10 mouse cellular contexts compared by ENCODE assay signal in genomic region chrY:90743811-90744220, GRCm38 (mm10). TPM values are rescaled to one million over a fixed set of nuclear protein-coding genes. Genes with fewer than 3 reads are reported as not detected.
DNase-seq lines count a peak whose midpoint lies in the region; ATAC-seq lines count a peak whose summit lies in the region.
"Had no signal": no experiment of that assay in that cellular context is flagged by ENCODE, and none has a peak within 500 bp of the region (broad histone marks: within the 10 kb centered on the region; RNA-seq: fewer than 3 reads in every experiment).

No protein-coding gene starts in this region.

- no peaks in the 10 kb centered on the region for H3K4me1 ChIP-seq in kidney, embryonic 14.5 days (ENCODE audit: control insufficient read depth, insufficient read depth, low read length)

- peak; percentile 47 for DNase-seq in cerebellum, adult 11-12 months
- peak; percentile 5 for DNase-seq in kidney, postnatal 10 days
- peak; percentile 26 for DNase-seq in right cerebral cortex, postnatal 25 days
- no peak for DNase-seq in right cerebral cortex, adult 18-20 months
- DNase-seq in neural tube, embryonic 10.5 days (ENCODE audit: extremely low spot score, low spot score) = peak; percentile 21
- DNase-seq in kidney, postnatal 36 days = no peak

- peaks cover 35% of the 10 kb centered on the region for H3K36me3 ChIP-seq in kidney, embryonic 14.5 days (ENCODE audit: control insufficient read depth, insufficient read depth, low read length)

- H3K4me3 ChIP-seq in kidney, embryonic 14.5 days (ENCODE audit: low read length) = no peak overlapping the region

- H3K4me2 ChIP-seq in kidney, embryonic 14.5 days (replicated peaks; ENCODE audit: low read depth, low read length) = no peak overlapping the region

- no peak for ATAC-seq in cerebellum, adult (ENCODE audit: insufficient number of reproducible peaks, low FRiP score, low TSS enrichment)
- no peak for ATAC-seq in kidney, embryonic 14.5 days (ENCODE audit: low FRiP score, low TSS enrichment)

- H3K9ac ChIP-seq in kidney, embryonic 14.5 days (ENCODE audit: low read depth, low read length) = no peak overlapping the region

- no peak overlapping the region for H3K27ac ChIP-seq in kidney, embryonic 14.5 days (ENCODE audit: low read depth, low read length)

- 89% methylated on average over 21 of the region's 21 CpGs for WGBS in kidney, embryonic 14.5 days

- H3K27me3 ChIP-seq in kidney, embryonic 14.5 days (ENCODE audit: control insufficient read depth, insufficient read depth, low read length) = no peaks in the 10 kb centered on the region

- H3K9me3 ChIP-seq in kidney, embryonic 14.5 days (ENCODE audit: control insufficient read depth, low read length) = peaks cover 45% of the 10 kb centered on the region

RNA-seq across cellular contexts. Expression of gene Gm21860, which starts 10.8 kb away (rescaled TPM):
- not detected in 2 replicates for polyA plus RNA-seq in kidney, embryonic 14.5 days (2014; fragmentation: Nextera tagmentation; extraction: Ambion mirVana)
- polyA plus RNA-seq: activated CD4-positive, CD25-positive, alpha-beta regulatory T cell, adult 4 months; C2C12 had no signal

RNA-seq across cellular contexts. Expression of gene Gm47283, which starts 40.7 kb away (rescaled TPM):
- polyA plus RNA-seq in kidney, embryonic 14.5 days (2014; fragmentation: Nextera tagmentation; extraction: Ambion mirVana) = not detected in 2 replicates
- polyA plus RNA-seq: activated CD4-positive, CD25-positive, alpha-beta regulatory T cell, adult 4 months; C2C12 had no signal

Comparison
In these comparisons a context has a peak if more than half of its experiments do, and no peak if none do; other contexts are left out.
1. DNase-seq: peak in cerebellum, adult 11-12 months (single experiment), kidney, postnatal 10 days (single experiment), right cerebral cortex, postnatal 25 days (single experiment) and neural tube, embryonic 10.5 days (single experiment); none in right cerebral cortex, adult 18-20 months (single experiment) and kidney, postnatal 36 days (0 of 2).